Mouse (Mus musculus) erythroblast, embryonic 14.5 days (primary cell): ENCODE data around the gene Shpk. TPM values are rescaled to one million over a fixed set of nuclear protein-coding genes. Genes with fewer than 3 reads are reported as not detected.

Experiments
- H3K27me3 ChIP-seq: 2 replicates; pipeline ENCODE4 v1.6.1; 2012; ENCODE audit warnings: inconsistent platforms; ENCODE audit not compliant: control insufficient read depth
- H3K36me3 ChIP-seq: 2 replicates; pipeline ENCODE4 v1.6.1; 2012; ENCODE audit warnings: mild to moderate bottlenecking, inconsistent platforms; ENCODE audit not compliant: control insufficient read depth
- H3K4me1 ChIP-seq: 2 replicates; pipeline ENCODE4 v1.6.1; 2012; ENCODE audit warnings: inconsistent platforms; ENCODE audit not compliant: control insufficient read depth
- H3K4me3 ChIP-seq: replicated peaks from 2 replicates; pipeline ENCODE3; 2012; ENCODE audit warnings: moderate library complexity, mild to moderate bottlenecking, inconsistent platforms
- H3K9me3 ChIP-seq: 2 replicates; pipeline ENCODE4 v1.6.1; 2012; ENCODE audit warnings: low read length, inconsistent platforms, mixed read lengths; ENCODE audit not compliant: control insufficient read depth
- GATA1 ChIP-seq: IDR thresholded peaks from 2 replicates; pipeline ENCODE4 v1.6.1; 2012; ENCODE audit warnings: low read length, inconsistent platforms, mixed read lengths
- TAL1 ChIP-seq: IDR thresholded peaks from 3 replicates; pipeline ENCODE4 v1.6.1; 2012; ENCODE audit warnings: low read length, inconsistent platforms, mixed read lengths
- polyA plus RNA-seq: library from polyadenylated mRNA; stranded (reverse); fragments of >175 nt; gene quantifications from 2 replicates; pipeline ENCODE4 v1.2.3, GENCODE M21; 2012

Gene Shpk
- polyA plus RNA-seq, 1 experiment: 0.03 TPM

DNA sequence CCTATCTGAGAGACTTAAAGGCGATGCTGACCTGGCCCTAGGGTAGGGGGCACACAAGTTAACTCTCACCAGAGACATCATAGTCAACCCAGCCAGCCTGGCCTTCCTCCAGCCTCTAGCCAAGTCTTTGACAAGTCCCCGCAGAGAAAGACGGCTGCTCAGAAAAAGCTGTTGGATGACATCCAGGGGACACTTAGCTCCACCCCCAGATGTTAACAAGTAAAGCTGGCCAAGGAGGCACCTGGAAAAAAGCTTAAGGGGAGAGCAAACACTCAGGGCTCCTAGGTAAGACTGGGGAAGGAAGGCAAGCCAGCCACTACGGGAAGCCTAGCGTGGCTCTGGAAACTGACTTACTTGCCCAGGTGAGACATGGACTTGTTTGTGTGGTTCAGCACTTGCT is 27.1 kb upstream of the Shpk start:
- Histone ChIP-seq H3K27me3 (no peaks in the 10 kb centered on the region), H3K9me3 (no peaks in the 10 kb centered on the region), H3K36me3 (peaks cover 51% of the 10 kb centered on the region), H3K4me1 (peaks cover 37% of the 10 kb centered on the region), H3K4me3 (no peak overlapping the region)
- no peak for TF ChIP-seq GATA1
- TF ChIP-seq TAL1: no peak

- Histone ChIP-seq H3K4me3 (peak overlapping the region; percentile 99), H3K27me3 (no peaks in the 10 kb centered on the region), H3K36me3 (peaks cover 46% of the 10 kb centered on the region), H3K9me3 (no peaks in the 10 kb centered on the region), H3K4me1 (peaks cover 56% of the 10 kb centered on the region)
- TF ChIP-seq TAL1 (no peak), GATA1 (no peak)
These were observed 23.6 kb upstream of the Shpk start for GRCm38 (mm10) chr11:73175612-73176011.

- peaks cover 54% of the 10 kb centered on the region for H3K4me1 ChIP-seq
- no peaks in the 10 kb centered on the region for H3K27me3 ChIP-seq
- peaks cover 43% of the 10 kb centered on the region for H3K36me3 ChIP-seq
- no peaks in the 10 kb centered on the region for H3K9me3 ChIP-seq
- H3K4me3 ChIP-seq: peak overlapping the region; percentile 99
- TF ChIP-seq TAL1: no peak
- TF ChIP-seq GATA1: no peak
These were observed 23.1 kb upstream of the Shpk start for GRCm38 (mm10) chr11:73176186-73176585.

- Histone ChIP-seq H3K4me1 (peaks cover 48% of the 10 kb centered on the region), H3K4me3 (peak within 1 kb of the TSS; percentile 99), H3K9me3 (no peaks in the 10 kb centered on the region), H3K36me3 (peaks cover 37% of the 10 kb centered on the region), H3K27me3 (no peaks in the 10 kb centered on the region)
- TF ChIP-seq GATA1: no peak
- no peak for TF ChIP-seq TAL1
These were observed 22.4 kb upstream of the Shpk start, which contains the start of the genes Emc6 and Tax1bp3 for GRCm38 (mm10) chr11:73176608-73177508. TSS of gene Emc6 (minus strand) at chr11:73177037. TSS of gene Tax1bp3 (plus strand) at chr11:73177083.

GRCm38 (mm10) chr11:73177509-73177875 is 21.8 kb upstream of the Shpk start:
- TF ChIP-seq TAL1: no peak
- no peak for TF ChIP-seq GATA1
- peaks cover 32% of the 10 kb centered on the region for H3K36me3 ChIP-seq
- peaks cover 46% of the 10 kb centered on the region for H3K4me1 ChIP-seq
- H3K9me3 ChIP-seq: no peaks in the 10 kb centered on the region
- peak overlapping the region; percentile 99 for H3K4me3 ChIP-seq
- no peaks in the 10 kb centered on the region for H3K27me3 ChIP-seq

DNA sequence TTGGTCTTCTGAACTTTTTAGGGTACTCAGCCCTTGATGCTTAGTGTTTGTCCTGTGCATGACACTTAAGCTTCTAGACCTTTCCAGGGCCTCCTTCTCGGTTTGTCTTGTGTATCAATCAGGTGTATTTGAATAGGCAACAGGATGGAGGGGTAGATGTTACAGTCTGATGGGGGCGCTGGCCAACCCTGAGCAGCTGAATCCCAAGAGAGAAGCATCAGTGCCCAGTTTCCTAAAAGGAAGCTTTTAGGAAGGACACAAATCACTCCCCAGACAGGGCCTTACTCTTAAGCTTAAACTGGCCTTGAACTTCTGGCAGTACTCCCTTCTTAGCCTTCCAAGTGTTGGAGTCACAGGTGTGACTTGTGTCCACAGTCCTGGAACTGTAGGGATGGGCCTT is 21.4 kb upstream of the Shpk start:
- TF ChIP-seq TAL1 (no peak), GATA1 (no peak)
- Histone ChIP-seq H3K4me3 (peak overlapping the region; percentile 99), H3K4me1 (peaks cover 47% of the 10 kb centered on the region), H3K36me3 (peaks cover 29% of the 10 kb centered on the region), H3K27me3 (no peaks in the 10 kb centered on the region), H3K9me3 (no peaks in the 10 kb centered on the region)

GRCm38 (mm10) chr11:73185872-73186615 is 13.2 kb upstream of the Shpk start:
- TF ChIP-seq TAL1 (no peak), GATA1 (no peak)
- H3K27me3 ChIP-seq: no peaks in the 10 kb centered on the region
- peaks cover 64% of the 10 kb centered on the region for H3K36me3 ChIP-seq
- H3K4me3 ChIP-seq: no peak overlapping the region
- H3K9me3 ChIP-seq: no peaks in the 10 kb centered on the region
- peaks cover 6% of the 10 kb centered on the region; the same call in 1 of the 2 replicates for H3K4me1 ChIP-seq

DNA sequence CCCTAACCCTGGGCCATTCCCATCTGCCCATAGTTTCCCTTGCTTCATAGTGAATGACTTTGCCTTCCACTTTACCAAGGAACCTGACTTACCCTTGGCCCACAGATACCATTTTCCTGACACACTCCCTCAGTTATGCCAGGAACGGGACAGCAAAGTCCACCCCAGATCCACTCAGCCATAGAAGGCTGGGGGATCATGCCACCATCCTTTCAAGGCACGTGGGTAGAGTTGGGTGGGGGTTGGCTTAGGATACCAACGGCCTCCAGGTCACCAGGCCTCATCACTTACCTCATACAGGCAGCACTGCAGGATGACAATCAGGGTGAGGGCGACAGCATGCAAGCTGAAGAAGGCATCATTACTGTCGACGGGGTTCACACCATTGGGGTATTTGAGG is 12.0 kb upstream of the Shpk start:
- Histone ChIP-seq H3K9me3 (no peaks in the 10 kb centered on the region), H3K4me3 (no peak overlapping the region), H3K4me1 (peaks cover 6% of the 10 kb centered on the region; the same call in 1 of the 2 replicates), H3K36me3 (peaks cover 73% of the 10 kb centered on the region), H3K27me3 (no peaks in the 10 kb centered on the region)
- TF ChIP-seq GATA1 (no peak), TAL1 (no peak)

- no peak for TF ChIP-seq TAL1
- no peak for TF ChIP-seq GATA1
- Histone ChIP-seq H3K9me3 (no peaks in the 10 kb centered on the region), H3K4me1 (peaks cover 12% of the 10 kb centered on the region), H3K4me3 (no peak overlapping the region), H3K27me3 (no peaks in the 10 kb centered on the region), H3K36me3 (peaks cover 51% of the 10 kb centered on the region)
These were observed 6.2 kb upstream of the Shpk start for GRCm38 (mm10) chr11:73193047-73193446.
